Mouse (Mus musculus) frontal cortex, postnatal 36 days (tissue): ENCODE results near the gene Zfp970.
A peak's percentile ranks its signal among the peaks of the same experiment; 100 is the strongest.
"Not testable (repeated sequence)": the region's sequence is repeated elsewhere in the genome, so short reads cannot be mapped to it uniquely, and the experiment has no call there.

Source experiments
- DNase-seq, 2 experiments: peaks; one replicate each; pipeline ENCODE4 v3.0.0; 2022; ENCODE audit warnings: low spot score in 2 of 2

Gene Zfp970

DNA sequence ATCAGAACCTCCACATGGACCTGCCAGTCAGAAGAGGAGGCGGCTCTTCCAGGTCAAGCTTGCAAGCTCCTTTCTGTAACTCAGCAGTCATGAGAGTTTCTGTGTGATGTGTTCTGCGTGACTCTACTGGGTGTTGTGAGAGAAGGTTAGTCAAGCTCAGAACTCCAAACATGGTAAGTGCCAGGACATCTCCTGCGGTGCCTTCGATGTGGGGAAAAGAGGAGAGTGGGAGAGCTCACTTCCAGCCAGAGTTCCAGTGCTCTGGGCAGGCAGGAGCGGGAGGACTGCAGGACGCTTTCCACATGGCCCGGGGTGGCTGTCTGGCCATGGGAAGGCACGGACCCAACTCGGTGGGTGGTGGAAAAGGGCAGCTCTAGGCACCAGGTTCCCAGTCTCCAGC is at the start of gene Zfp970:
TSS of gene Zfp970 (plus strand) at position 58 of the 400 bp plus-strand sequence.
- DNase-seq: peak; percentile 17 to 26

DNA sequence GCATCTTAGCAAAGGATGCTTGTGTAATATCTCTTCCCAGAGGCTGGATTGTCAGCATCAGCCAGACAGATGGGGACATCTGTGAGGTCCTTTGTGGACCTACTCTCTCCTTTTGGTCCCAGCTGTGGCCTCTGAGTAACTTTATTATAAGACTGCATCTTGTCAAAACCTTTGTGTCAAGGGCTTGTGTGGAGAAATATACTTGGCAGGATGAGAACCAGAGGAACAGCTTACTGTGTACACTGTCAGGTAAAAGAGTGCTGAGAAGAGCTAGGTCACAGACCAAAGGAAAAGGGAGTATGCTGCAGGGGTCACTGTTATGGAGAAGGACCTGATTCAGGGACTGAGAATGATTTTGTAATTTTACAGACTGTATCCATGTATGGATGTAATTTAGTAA is 3.7 kb downstream of the Zfp970 start:
- not testable (repeated sequence) for DNase-seq

DNA sequence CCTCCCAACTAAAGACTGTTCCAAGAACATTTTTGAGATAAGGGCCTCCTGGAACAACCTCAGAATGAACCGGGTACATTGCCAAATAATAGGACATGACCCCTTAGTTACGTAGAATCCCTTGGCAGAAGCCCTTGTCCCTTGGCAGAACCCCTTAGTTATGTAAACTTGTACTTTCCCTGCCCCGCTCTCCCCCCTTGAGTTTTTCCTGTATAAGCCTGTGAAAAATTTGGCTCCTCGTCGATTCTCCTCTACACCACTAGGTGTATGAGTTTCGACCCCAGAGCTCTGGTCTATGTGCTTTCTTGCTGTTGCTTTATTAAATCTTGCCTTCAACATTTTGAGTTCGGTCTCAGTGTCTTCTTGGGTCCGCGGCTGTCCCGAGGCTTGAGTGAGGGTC is 7.7 kb downstream of the Zfp970 start:
- not testable (repeated sequence) for DNase-seq

DNA sequence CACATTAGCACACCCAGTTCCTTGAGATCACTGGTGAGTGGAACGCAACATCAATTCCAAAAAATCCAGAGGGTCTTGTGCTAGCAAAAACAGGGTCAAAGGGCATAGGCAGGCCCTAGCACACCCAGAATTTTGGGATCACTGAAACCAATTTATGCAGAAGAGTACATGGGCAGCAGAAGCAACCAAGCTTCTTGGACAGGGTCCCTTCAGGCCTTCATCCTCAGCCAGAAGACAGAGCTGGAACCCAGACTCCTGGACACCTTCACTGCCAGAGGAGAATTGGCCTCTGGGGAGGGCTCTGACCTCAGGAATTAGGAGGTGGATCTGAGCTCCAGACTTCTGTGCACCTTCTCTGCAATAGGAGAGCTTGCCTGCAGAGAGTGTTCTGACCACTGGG is 17.4 kb downstream of the Zfp970 start:
- DNase-seq: not testable (repeated sequence)

DNA sequence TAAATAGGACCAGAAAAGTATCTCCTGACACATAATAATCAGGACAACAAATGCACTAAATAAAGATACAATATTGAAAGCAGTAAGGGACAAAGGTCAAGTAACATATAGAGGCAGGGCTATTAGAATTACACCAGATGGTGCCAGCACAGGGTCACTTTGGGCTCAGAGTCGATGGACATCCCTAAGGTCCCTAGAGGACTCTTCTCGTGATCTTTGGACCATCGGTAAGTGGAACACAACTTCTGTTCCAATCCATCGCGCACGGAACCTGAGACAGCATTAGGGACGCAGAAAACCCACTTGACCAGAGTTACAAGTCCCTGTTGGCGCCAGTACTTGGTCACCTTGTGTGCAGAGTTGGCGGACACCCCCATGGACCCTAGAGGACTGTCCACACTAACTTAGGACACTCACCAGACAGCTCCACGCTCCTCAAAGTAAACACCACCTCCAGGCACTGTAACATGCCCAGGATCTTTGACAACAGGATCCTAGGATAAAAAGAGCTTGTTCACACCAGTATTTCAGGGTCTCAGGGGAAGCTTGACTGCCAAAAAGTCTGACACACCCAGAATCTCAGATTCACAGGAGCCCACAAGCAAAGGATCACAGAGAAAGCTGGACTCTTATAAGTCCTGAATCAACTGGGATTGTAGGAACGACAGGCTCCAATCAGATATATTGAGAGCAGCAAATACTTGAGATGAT is 18.9 kb downstream of the Zfp970 start:
- DNase-seq: not testable (repeated sequence)

DNA sequence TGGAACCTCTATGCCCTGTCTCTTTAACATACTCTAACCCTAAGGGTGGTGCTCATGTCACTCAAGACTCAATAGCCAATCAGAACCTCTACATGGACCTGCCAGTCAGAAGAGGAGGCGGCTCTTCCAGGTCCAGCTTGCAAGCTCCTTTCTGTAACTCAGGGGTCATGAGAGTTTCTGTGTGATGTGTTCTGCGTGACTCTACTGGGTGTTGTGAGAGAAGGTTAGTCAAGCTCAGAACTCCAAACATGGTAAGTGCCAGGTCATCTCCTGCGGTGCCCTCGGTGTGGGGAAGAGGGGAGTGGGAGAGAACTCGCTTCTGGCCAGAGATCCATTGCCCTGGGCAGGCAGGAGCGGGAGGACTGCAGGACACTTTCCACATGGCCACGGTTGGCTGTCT is 33.5 kb downstream of the Zfp970 start, which contains the start of gene Gm14403:
TSS of gene Gm14403 (plus strand) at position 149 of the 400 bp plus-strand sequence.
- peak in 1 of 2 experiments; percentile 37 for DNase-seq

DNA sequence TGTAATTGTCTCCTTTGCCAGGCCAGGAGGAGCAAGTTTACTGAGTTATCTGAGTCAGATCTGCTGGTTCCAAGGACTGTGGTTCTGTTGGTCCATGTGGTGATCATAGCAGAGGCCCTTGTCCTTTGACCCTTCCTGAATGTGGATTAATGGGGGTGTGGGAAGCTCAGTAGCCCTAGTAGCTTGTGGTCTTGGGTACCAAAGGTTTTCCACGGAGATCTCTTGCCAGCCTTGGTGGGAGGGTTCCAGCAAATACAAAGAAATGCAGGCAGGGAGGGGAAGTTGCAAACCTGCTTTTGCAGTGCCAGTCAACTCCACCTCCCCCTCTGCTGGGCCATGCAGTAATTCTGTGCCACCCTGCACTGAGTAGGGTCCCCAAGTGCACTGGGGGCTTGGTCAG is 34.6 kb downstream of the Zfp970 start:
- DNase-seq: not testable (repeated sequence)

DNA sequence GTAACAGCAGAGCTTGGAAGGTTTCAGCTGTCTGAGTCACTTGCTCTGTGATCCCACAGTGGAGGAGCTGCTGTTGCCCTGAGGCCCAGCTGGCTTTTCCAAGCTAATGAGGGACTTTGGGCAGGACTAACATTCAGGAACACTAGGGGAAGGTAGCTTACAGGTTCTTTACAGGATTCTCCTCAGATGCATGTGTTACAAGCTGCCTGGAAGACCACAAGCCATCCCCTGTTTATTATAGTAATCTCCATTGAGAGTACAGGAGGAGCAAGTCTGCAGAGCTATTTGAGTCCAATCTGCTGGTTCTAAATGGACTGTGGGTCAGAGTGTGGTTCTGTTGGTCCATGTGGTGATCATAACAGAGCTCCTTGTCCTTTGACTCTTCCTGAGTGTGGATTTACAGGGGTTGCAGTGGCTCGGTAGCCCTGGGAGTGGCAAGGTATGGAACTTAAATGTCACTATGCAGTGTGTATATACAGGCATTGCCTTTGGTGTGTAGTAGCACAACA is 40.7 kb downstream of the Zfp970 start:
- not testable (repeated sequence) for DNase-seq

DNA sequence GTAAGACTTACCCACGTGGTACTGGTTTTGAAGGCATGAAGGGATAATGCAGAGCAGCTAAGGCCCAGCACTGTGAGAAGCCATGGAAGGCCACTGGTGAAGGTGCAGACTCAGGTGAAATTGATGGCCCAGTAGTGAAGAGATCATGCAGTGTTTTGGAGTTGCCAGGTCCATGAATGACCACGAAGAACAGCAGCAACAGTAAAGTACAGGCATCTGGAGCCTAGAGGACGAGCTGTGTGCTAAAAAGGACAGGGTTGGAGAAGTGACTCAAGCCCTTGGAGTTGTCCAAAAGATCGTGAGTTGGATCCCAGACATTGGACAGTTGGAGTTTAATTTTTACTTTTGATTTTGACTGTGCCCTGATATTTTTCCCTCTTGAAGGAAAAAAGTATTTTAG is 46.8 kb downstream of the Zfp970 start:
- not testable (repeated sequence) for DNase-seq

DNA sequence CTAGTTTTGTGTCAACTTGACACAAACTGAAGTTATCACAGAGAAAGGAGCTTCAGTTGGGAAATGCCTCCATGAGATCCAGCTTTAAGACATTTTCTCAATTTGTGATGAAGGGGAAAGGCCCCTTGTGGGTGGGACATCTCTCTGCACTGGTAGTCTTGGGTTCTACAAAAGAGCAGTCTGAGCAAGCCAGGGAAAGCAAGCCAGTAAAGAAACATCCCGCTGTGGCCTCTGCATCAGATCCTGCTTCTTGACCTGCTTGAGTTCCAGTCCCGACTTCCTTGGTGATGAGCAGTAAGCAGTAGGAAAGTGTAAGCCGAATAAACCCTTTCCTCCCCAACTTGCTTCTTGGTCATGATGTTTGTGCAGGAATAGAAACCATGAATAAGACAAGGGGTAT is 47.4 kb downstream of the Zfp970 start:
- not testable (repeated sequence) for DNase-seq

DNA sequence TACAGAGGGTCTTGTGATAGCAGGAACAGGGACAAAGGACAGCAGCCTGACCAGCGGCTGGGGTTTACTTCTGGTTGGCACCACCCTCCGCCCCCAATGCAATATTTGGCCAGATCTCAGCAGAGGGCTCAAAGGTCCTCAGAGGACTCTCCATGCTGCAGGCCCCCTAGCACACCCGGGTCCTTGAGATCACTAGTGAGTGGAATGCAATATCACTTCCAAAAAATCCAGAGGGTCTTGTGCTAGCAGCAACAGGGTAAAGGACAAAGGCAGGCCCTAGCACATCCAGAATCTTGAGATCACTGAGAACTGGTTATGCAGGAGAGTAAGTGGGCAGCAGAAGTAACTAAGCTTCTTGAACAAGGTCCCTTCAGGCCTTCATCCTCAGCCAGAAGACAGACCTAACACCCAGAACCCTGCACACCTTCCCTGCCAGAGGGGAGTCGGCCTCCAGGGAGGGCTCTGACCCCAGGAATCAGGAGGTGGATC is 49.5 kb downstream of the Zfp970 start:
- DNase-seq: not testable (repeated sequence)

DNA sequence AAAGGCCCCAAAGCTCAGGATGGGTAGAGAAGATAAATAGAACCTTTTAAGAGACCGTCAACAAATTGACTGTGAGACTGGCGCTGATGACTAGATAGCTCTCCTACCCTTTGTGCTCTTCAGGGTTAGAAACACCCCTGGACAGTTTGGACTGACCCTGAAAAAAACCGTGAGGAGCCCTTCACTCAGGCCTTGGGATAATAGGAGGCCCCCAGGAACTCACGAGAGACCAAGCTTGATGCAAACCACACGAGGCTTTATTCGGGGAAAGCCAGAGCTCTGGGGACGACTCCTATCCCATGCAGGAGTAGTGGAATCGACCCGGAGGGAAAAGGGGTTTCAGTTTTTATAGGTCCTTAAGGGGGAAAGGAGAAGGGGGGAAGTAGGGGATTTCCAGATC is 53.2 kb downstream of the Zfp970 start:
- not testable (repeated sequence) for DNase-seq

DNA sequence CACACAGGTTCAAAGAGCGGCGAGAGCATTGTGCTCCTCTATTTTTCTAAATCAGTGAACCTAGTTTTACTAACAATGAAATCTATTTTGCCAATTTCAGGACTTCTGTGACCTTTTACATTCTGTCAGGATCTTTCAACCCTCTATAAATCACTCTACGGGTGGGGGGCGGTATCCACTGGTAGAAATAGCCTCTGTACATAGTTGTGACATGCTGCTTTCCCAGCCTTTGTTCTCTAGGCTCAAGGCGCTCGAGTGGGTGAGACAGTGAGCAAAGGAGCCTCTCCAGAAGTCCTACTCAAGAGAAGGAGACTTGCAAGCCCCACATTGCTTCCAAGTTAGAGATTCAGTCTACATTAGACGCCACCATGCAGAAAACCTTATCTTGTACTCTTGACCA is 53.8 kb downstream of the Zfp970 start:
- DNase-seq: not testable (repeated sequence)

DNA sequence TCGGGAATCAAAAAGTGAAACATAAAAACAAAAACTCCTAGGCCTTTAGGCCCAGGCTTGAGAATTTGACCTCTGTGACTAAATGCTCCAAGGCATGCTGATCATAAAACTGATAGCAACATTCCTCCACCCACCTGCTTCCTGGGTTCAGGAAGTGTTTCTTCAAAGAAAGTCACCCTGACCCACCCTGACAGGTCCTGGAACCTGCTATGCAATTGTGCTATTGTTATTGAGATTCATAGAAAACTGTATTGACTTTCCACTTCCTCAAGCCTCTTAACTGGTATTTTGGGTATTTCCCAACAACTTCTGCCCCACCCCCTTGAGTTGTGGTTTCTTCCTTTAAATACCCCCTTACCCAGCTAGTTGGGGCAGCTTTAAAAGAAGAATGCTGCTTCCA is 54.4 kb downstream of the Zfp970 start:
- DNase-seq: not testable (repeated sequence)

DNA sequence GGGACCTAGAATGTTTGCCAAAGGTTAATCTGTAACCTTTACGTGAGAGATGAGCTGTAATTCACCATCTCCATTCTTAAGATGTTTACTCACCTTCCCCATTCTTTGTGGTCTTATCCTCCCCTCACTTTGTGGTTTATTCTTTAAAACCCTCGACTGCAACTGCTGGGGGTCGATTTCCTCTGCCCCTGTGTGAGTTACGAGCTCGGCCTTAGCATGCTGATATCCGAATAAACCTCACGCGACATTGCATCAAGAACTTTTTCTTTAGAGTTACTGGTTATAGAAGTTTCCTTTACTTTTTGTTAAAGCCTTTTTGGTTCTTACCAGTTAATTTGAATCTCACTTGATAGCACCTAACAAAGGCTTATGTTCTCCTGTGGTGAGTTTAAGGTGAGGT is 55.5 kb downstream of the Zfp970 start:
- DNase-seq: no peak

DNA sequence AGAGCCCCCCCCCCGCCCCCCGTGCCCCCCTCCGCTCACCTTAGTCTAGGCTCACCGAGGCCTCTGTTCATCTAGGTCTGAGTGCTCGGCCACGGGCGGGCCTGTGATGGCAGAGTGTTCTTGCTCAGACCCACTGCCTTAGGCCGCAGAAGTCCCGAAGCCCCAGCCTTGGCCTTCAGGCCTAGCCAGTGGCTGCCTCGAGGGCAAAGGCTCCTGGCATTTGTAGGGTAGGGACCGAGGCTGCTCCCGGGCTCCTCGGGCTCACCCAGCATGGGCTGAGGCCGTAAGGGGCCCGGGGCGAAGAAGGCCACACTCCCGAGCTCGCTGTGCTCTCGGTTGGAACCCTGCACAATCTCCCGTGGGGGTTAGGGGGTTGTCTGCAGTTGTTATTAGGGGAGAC is 58.5 kb downstream of the Zfp970 start:
- DNase-seq: no peak

DNA sequence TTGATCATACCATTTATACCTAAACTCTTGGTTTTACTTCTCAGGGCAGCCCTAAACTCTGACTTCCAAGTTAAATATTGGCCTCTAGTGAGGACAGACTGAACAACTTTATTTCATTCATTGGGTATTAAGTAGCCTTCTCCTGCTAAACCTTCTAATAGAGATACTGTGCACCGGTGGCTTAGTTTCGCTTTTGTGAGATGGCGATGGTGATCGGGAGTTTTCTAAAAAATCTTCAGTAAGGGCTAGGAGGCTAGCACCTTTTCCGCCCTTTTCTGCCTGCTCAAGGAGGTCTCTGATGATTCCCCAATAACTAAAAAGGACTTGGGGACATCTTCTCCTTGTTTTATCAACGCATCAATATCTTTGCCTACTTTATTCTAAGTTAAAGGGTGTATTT is 59.1 kb downstream of the Zfp970 start:
- not testable (repeated sequence) for DNase-seq

DNA sequence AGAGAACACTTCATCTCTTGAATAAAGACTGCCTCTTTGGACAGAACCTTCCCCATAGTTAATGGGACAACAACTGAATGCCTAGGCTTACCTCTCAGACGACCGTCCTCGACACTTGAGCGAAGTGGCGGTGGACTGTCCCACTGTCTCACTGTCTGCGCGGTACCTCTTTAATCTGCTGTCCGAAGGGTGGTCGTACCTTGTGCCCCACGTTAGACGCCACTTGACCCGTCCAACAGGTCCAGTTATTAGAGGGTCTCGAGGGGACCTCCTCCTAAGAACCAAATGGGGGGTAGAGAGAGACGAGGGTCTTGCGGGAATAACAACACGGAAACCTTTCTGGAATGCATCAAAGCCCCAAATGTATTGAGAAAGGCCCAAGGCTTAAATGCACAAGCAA is 59.6 kb downstream of the Zfp970 start:
- DNase-seq: not testable (repeated sequence)
